ENCODE assay signal across 8 mouse cellular contexts in genomic region chr10:45470079-45470739, GRCm38 (mm10). TPM values are rescaled to one million over a fixed set of nuclear protein-coding genes. Genes with fewer than 3 reads are reported as not detected.
A peak's percentile ranks its signal among the peaks of the same experiment; 100 is the strongest.
DNase-seq lines count a peak whose midpoint lies in the region; ATAC-seq lines count a peak whose summit lies in the region.

No protein-coding gene starts in this region.

- ATAC-seq in lung, embryonic 16.5 days (ENCODE audit: low read depth) = no peak
- ATAC-seq in embryonic facial prominence, embryonic 15.5 days (ENCODE audit: insufficient number of reproducible peaks, low FRiP score, low TSS enrichment, low read depth) = no peak
- peak; percentile 55; the same call in 1 of the 2 replicates for ATAC-seq in limb, embryonic 13.5 days (ENCODE audit: low FRiP score, low read depth)
- no peak for ATAC-seq in stomach, embryonic 14.5 days (ENCODE audit: insufficient number of reproducible peaks, insufficient read depth, low FRiP score, low read depth)

- 2% methylated on average over 13 of the region's 13 CpGs for WGBS in lung, embryonic 16.5 days
- WGBS in embryonic facial prominence, embryonic 15.5 days = 1% methylated on average over 13 of the region's 13 CpGs
- under 1% methylated on average over 13 of the region's 13 CpGs for WGBS in limb, embryonic 13.5 days
- 1% methylated on average over 13 of the region's 13 CpGs for WGBS in stomach, embryonic 14.5 days

- peak overlapping the region; percentile 49 for H3K4me3 ChIP-seq in lung, embryonic 16.5 days (ENCODE audit: low read length)
- H3K4me3 ChIP-seq in embryonic facial prominence, embryonic 15.5 days (replicated peaks) = peak overlapping the region; percentile 32
- H3K4me3 ChIP-seq in limb, embryonic 13.5 days = peak overlapping the region; percentile 53
- H3K4me3 ChIP-seq in stomach, embryonic 14.5 days (ENCODE audit: low read depth, low read length) = peak overlapping the region; percentile 31

- H3K4me1 ChIP-seq in lung, embryonic 16.5 days (replicated peaks; ENCODE audit: control insufficient read depth, insufficient read depth, low read length) = peaks cover 9% of the 10 kb centered on the region; the same call in 1 of the 2 replicates
- H3K4me1 ChIP-seq in embryonic facial prominence, embryonic 15.5 days = peaks cover 16% of the 10 kb centered on the region
- H3K4me1 ChIP-seq in limb, embryonic 13.5 days = peaks cover 30% of the 10 kb centered on the region
- H3K4me1 ChIP-seq in stomach, embryonic 14.5 days (ENCODE audit: control insufficient read depth, insufficient read depth, low read length) = no peaks in the 10 kb centered on the region

- H3K27me3 ChIP-seq in lung, embryonic 16.5 days (ENCODE audit: control insufficient read depth, insufficient read depth, low read depth, low read length) = peaks cover 33% of the 10 kb centered on the region
- peaks cover 29% of the 10 kb centered on the region for H3K27me3 ChIP-seq in embryonic facial prominence, embryonic 15.5 days
- peaks cover 19% of the 10 kb centered on the region for H3K27me3 ChIP-seq in limb, embryonic 13.5 days
- H3K27me3 ChIP-seq in stomach, embryonic 14.5 days (ENCODE audit: control insufficient read depth, insufficient read depth, low read length) = peaks cover 13% of the 10 kb centered on the region

- H3K9me3 ChIP-seq in lung, embryonic 16.5 days (ENCODE audit: control insufficient read depth, low read length) = no peaks in the 10 kb centered on the region
- no peaks in the 10 kb centered on the region for H3K9me3 ChIP-seq in embryonic facial prominence, embryonic 15.5 days (replicated peaks)
- H3K9me3 ChIP-seq in limb, embryonic 13.5 days = no peaks in the 10 kb centered on the region
- no peaks in the 10 kb centered on the region for H3K9me3 ChIP-seq in stomach, embryonic 14.5 days (ENCODE audit: control insufficient read depth, low read depth, low read length)

- peak overlapping the region; percentile 56 for H3K4me2 ChIP-seq in lung, embryonic 16.5 days (ENCODE audit: low read depth, low read length)
- H3K4me2 ChIP-seq in embryonic facial prominence, embryonic 15.5 days (replicated peaks) = peak overlapping the region; percentile 46
- H3K4me2 ChIP-seq in limb, embryonic 13.5 days (replicated peaks) = peak overlapping the region; percentile 76
- peak overlapping the region; percentile 41 for H3K4me2 ChIP-seq in stomach, embryonic 14.5 days (replicated peaks; ENCODE audit: low read depth, low read length)

- peak overlapping the region; percentile 45 for H3K9ac ChIP-seq in lung, embryonic 16.5 days (ENCODE audit: low read length)
- no peak overlapping the region for H3K9ac ChIP-seq in embryonic facial prominence, embryonic 15.5 days
- peak overlapping the region; percentile 61 for H3K9ac ChIP-seq in limb, embryonic 13.5 days
- H3K9ac ChIP-seq in stomach, embryonic 14.5 days (replicated peaks; ENCODE audit: low read depth, low read length) = no peak overlapping the region

- DNase-seq in lung, postnatal 10 days = no peak
- no peak for DNase-seq in urinary bladder, postnatal 25 days (ENCODE audit: low spot score)
- no peak for DNase-seq in spleen, postnatal 14 days (ENCODE audit: low spot score in 2 of 2)
- DNase-seq in kidney, postnatal 10 days = no peak

- H3K27ac ChIP-seq in lung, embryonic 16.5 days (ENCODE audit: low read length) = no peak overlapping the region
- H3K27ac ChIP-seq in embryonic facial prominence, embryonic 15.5 days (replicated peaks) = no peak overlapping the region
- 0 out of 2 replicates have a peak overlapping the region, but pooled peaks have one; percentile 58 for H3K27ac ChIP-seq in limb, embryonic 13.5 days
- H3K27ac ChIP-seq in stomach, embryonic 14.5 days (ENCODE audit: low read length) = no peak overlapping the region

- no peaks in the 10 kb centered on the region for H3K36me3 ChIP-seq in lung, embryonic 16.5 days (ENCODE audit: control insufficient read depth, insufficient read depth, low read length)
- H3K36me3 ChIP-seq in embryonic facial prominence, embryonic 15.5 days = no peaks in the 10 kb centered on the region
- H3K36me3 ChIP-seq in limb, embryonic 13.5 days = no peaks in the 10 kb centered on the region
- H3K36me3 ChIP-seq in stomach, embryonic 14.5 days (ENCODE audit: control insufficient read depth, insufficient read depth, low read length) = no peaks in the 10 kb centered on the region

RNA-seq across cellular contexts. Expression of gene Lin28b, which starts 16.0 kb away (rescaled TPM):
- 0.48 and 0.97 TPM in 2 replicates for polyA plus RNA-seq in lung, embryonic 16.5 days (2015; fragmentation: Nextera tagmentation; extraction: Ambion mirVana)
- 0.39 and 0.68 TPM in 2 replicates for polyA plus RNA-seq in embryonic facial prominence, embryonic 15.5 days (2015; fragmentation: Nextera tagmentation; extraction: Ambion mirVana)
- polyA plus RNA-seq in limb, embryonic 13.5 days (2015; fragmentation: Nextera tagmentation; extraction: Ambion mirVana) = 3.7 and 5.5 TPM in 2 replicates
- polyA plus RNA-seq in stomach, embryonic 14.5 days (2014; fragmentation: Nextera tagmentation; extraction: Ambion mirVana) = 0.93 and 1.6 TPM in 2 replicates

Comparison
In these comparisons a context has a peak if more than half of its experiments do, and no peak if none do; other contexts are left out.
1. H3K9ac ChIP-seq: peak in lung, embryonic 16.5 days (single experiment) and limb, embryonic 13.5 days (single experiment); none in embryonic facial prominence, embryonic 15.5 days (single experiment) and stomach, embryonic 14.5 days (single experiment).
2. Peak in every context shown above with its lines, with median percentiles within 50 percentile points of each other: H3K4me2 ChIP-seq and H3K4me3 ChIP-seq.